Mouse (Mus musculus): Measurements from ENCODE around the gene Gm9817.

The Gm9817 gene

GRCm38 (mm10) chr13:45089846-45090245, 11.4 kb downstream of the Gm9817 start:
- no peak for DNase-seq (ENCODE audit: low read depth, low spot score)

GRCm38 (mm10) chr13:45092816-45093215, 14.3 kb downstream of the Gm9817 start:
- DNase-seq (ENCODE audit: low read depth, low spot score) = no peak

GRCm38 (mm10) chr13:45095028-45095427, 16.5 kb downstream of the Gm9817 start:
- no peak for DNase-seq (ENCODE audit: low read depth, low spot score)

GRCm38 (mm10) chr13:45099582-45100229, 21.2 kb downstream of the Gm9817 start:
- no peak for DNase-seq (ENCODE audit: low read depth, low spot score)

GRCm38 (mm10) chr13:45106480-45106879, 28.0 kb downstream of the Gm9817 start:
- no peak for DNase-seq (ENCODE audit: low read depth, low spot score)

GRCm38 (mm10) chr13:45108851-45109390, 30.4 kb downstream of the Gm9817 start:
- DNase-seq (ENCODE audit: low read depth, low spot score) = no peak

GRCm38 (mm10) chr13:45118375-45118774, 39.9 kb downstream of the Gm9817 start:
- no peak for DNase-seq (ENCODE audit: low read depth, low spot score)

- no peak for DNase-seq (ENCODE audit: low read depth, low spot score)
These were observed 40.3 kb downstream of the Gm9817 start for GRCm38 (mm10) chr13:45118822-45119221.

Measured in brain, embryonic 18.5 days (tissue).